Mouse (Mus musculus) adrenal gland (tissue): ENCODE measurements around the gene Epha2.

Experiments used
- intact Hi-C: fragments of 180-260 bp; cut with DNase I; formaldehyde crosslinking; loops from one replicate; pipeline ENCODE4 v1.15.1; 2025

Gene Epha2

GRCm38 (mm10) chr4:141325636-141326035 is 24.6 kb downstream of the Epha2 start:
- intact Hi-C loops = no loop called here

- intact Hi-C loops = no loop called here
Observed at GRCm38 (mm10) chr4:141327075-141327474, 26.0 kb downstream of the Epha2 start.

GRCm38 (mm10) chr4:141328742-141329141 is 27.7 kb downstream of the Epha2 start:
- intact Hi-C loops = no loop called here

GRCm38 (mm10) chr4:141329968-141330367 is 28.9 kb downstream of the Epha2 start:
- intact Hi-C loops = no loop called here

GRCm38 (mm10) chr4:141331446-141331845 is 30.4 kb downstream of the Epha2 start:
- intact Hi-C loops = no loop called here

GRCm38 (mm10) chr4:141332258-141332657 is 31.2 kb downstream of the Epha2 start:
- intact Hi-C loops = no loop called here

- intact Hi-C loops = no loop called here
Observed at GRCm38 (mm10) chr4:141334695-141335094, 33.7 kb downstream of the Epha2 start.

GRCm38 (mm10) chr4:141335263-141335796 is 34.3 kb downstream of the Epha2 start:
- intact Hi-C loops = no loop called here

- intact Hi-C loops = no loop called here
Observed at GRCm38 (mm10) chr4:141336196-141336595, 35.2 kb downstream of the Epha2 start.

GRCm38 (mm10) chr4:141337986-141338385 is 36.9 kb downstream of the Epha2 start:
- intact Hi-C loops = no loop called here

GRCm38 (mm10) chr4:141338853-141339252 is 37.8 kb downstream of the Epha2 start:
- intact Hi-C loops = no loop called here

- intact Hi-C loops = no loop called here
Observed at GRCm38 (mm10) chr4:141341477-141341876, 40.4 kb downstream of the Epha2 start.

- intact Hi-C loops = no loop called here
Observed at GRCm38 (mm10) chr4:141343515-141343914, 42.5 kb downstream of the Epha2 start.

- intact Hi-C loops = no loop called here
Observed at GRCm38 (mm10) chr4:141345219-141345618, 44.2 kb downstream of the Epha2 start.

- intact Hi-C loops = no loop called here
Observed at GRCm38 (mm10) chr4:141347365-141347797, 46.3 kb downstream of the Epha2 start.

- intact Hi-C loops = no loop called here
Observed at GRCm38 (mm10) chr4:141348616-141349015, 47.6 kb downstream of the Epha2 start.

- intact Hi-C loops = no loop called here
Observed at GRCm38 (mm10) chr4:141350015-141350414, 49.0 kb downstream of the Epha2 start.

GRCm38 (mm10) chr4:141351972-141352371 is 50.9 kb downstream of the Epha2 start:
- intact Hi-C loops = no loop called here

GRCm38 (mm10) chr4:141352986-141353385 is 51.9 kb downstream of the Epha2 start:
- intact Hi-C loops = no loop called here

GRCm38 (mm10) chr4:141353868-141354267 is 52.8 kb downstream of the Epha2 start:
- intact Hi-C loops = no loop called here

GRCm38 (mm10) chr4:141357811-141358210 is 56.8 kb downstream of the Epha2 start:
- intact Hi-C loops = no loop called here

- intact Hi-C loops = no loop called here
Observed at GRCm38 (mm10) chr4:141359222-141359621, 58.2 kb downstream of the Epha2 start.

GRCm38 (mm10) chr4:141360846-141361245 is 59.8 kb downstream of the Epha2 start:
- intact Hi-C loops = loop anchor here (5.0 to 10.0 kb wide), 2 partner anchors 156 to 219 kb away; no protein-coding TSS in a partner anchor
